Mouse (Mus musculus): ENCODE results near the gene Cdk12.

Gene Cdk12

GRCm38 (mm10) chr11:98317479-98317878, 114.6 kb downstream of the Cdk12 start:
- no peak for DNase-seq (ENCODE audit: low spot score in 2 of 2)

GRCm38 (mm10) chr11:98318421-98319116, 115.7 kb downstream of the Cdk12 start:
- no peak for DNase-seq (ENCODE audit: low spot score in 2 of 2)

- no peak for DNase-seq (ENCODE audit: low spot score in 2 of 2)
Observed at GRCm38 (mm10) chr11:98319120-98319519, 116.3 kb downstream of the Cdk12 start.

- no peak for DNase-seq (ENCODE audit: low spot score in 2 of 2)
Observed at GRCm38 (mm10) chr11:98319544-98319943, 116.7 kb downstream of the Cdk12 start.

GRCm38 (mm10) chr11:98319944-98320343, 117.1 kb downstream of the Cdk12 start:
- no peak for DNase-seq (ENCODE audit: low spot score in 2 of 2)

- DNase-seq (ENCODE audit: low spot score in 2 of 2): no peak
Observed at GRCm38 (mm10) chr11:98320381-98320780, 117.5 kb downstream of the Cdk12 start.

GRCm38 (mm10) chr11:98320806-98321676, 118.2 kb downstream of the Cdk12 start:
- DNase-seq (ENCODE audit: low spot score in 2 of 2): no peak

- DNase-seq (ENCODE audit: low spot score in 2 of 2): no peak
Observed at GRCm38 (mm10) chr11:98321677-98322003, 118.8 kb downstream of the Cdk12 start.

GRCm38 (mm10) chr11:98322159-98322558, 119.3 kb downstream of the Cdk12 start:
- no peak for DNase-seq (ENCODE audit: low spot score in 2 of 2)

GRCm38 (mm10) chr11:98323136-98323866, 120.4 kb downstream of the Cdk12 start:
- DNase-seq (ENCODE audit: low spot score in 2 of 2): no peak

- no peak for DNase-seq (ENCODE audit: low spot score in 2 of 2)
Observed at GRCm38 (mm10) chr11:98323933-98324332, 121.1 kb downstream of the Cdk12 start.

- DNase-seq (ENCODE audit: low spot score in 2 of 2): no peak
Observed at GRCm38 (mm10) chr11:98325191-98325820, 122.4 kb downstream of the Cdk12 start.

- DNase-seq (ENCODE audit: low spot score in 2 of 2): no peak
Observed at GRCm38 (mm10) chr11:98325821-98326218, 123.0 kb downstream of the Cdk12 start.

GRCm38 (mm10) chr11:98326741-98327135, 123.9 kb downstream of the Cdk12 start:
- no peak for DNase-seq (ENCODE audit: low spot score in 2 of 2)

- DNase-seq (ENCODE audit: low spot score in 2 of 2): no peak
Observed at GRCm38 (mm10) chr11:98327136-98328030, 124.5 kb downstream of the Cdk12 start.

GRCm38 (mm10) chr11:98328031-98328370, 125.1 kb downstream of the Cdk12 start:
- no peak for DNase-seq (ENCODE audit: low spot score in 2 of 2)

Measured in urinary bladder, postnatal 36 days (tissue).